Mouse (Mus musculus): Measurements from ENCODE around the gene Dpf2.

Gene Dpf2

DNA sequence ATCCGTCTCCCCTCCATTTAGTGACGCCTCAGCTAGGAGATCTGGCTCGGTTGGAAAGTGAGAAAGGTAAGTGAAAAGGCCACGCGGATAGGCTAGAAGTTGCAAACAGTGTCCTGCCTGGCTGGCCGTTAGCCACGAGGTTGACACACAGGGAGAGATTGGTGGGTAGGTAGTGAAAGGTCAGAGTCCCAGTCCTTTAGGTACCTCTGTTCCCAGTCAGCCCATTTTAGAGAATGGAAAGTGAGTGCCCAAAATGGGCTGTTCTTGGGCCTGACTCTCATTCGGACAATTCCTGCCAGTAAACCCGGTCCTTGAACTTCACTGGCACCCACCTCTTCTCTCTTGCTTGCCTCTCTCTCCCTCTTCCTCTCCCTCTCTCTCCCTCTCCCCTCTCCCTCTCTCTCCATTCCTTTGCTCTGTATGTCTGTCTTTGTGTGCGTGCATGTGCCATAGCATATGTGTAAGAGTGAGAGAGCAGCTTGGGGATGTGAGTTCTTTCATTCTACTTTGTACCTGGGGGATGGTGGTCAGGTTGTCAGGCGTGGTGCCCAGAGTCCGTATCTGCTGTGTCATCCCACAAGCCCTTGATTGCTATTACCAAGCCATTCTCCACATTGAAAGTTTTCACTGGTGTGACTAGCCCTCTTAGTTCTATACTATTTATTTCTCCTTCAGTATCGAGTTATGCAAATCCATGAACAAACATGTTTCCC is at the start of gene Dpf2:
TSS of gene Dpf2 (minus strand) at position 4 of the 713 bp plus-strand sequence.
- no peak for DNase-seq (ENCODE audit: low read depth, low spot score)

DNA sequence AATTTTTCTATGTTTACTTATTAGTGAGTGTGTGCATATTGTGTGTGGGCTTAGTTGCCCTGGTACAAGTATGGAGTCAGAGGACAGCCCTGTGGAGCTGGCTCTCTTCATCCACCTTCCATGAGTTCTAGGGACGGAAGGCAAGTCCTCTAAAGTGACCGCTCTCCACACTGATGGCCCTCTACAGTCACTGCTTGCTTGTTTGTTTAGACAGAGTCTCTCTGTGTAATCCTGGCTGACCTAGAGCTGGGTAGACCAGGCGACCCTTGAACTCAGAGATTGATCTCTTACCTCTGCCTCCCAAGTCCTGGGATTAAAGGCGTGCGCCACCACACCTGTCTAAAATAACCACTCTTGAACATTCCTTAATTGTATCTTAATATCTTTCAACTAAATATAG is 44.6 kb upstream of the Dpf2 start:
- DNase-seq (ENCODE audit: low read depth, low spot score), result no peak

DNA sequence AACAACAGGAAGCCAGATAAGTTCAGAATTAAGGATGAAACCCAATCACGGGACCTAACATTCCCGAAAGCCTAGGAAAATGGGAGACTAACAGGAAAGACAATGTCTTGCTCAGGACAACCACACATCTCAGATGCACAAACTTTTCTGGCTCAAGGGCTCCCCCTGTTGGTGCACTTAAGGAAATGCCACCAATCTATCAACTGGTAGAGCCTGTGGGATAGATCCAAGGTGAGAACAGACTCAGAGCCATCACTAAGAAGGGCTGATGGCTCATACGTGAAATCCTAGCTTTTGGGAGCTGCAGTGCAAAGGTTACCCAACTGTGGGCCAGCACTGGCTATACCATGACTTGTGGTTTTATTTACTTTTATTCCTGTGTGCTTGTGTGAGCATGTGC is 43.9 kb upstream of the Dpf2 start:
- DNase-seq (ENCODE audit: low read depth, low spot score), result no peak

DNA sequence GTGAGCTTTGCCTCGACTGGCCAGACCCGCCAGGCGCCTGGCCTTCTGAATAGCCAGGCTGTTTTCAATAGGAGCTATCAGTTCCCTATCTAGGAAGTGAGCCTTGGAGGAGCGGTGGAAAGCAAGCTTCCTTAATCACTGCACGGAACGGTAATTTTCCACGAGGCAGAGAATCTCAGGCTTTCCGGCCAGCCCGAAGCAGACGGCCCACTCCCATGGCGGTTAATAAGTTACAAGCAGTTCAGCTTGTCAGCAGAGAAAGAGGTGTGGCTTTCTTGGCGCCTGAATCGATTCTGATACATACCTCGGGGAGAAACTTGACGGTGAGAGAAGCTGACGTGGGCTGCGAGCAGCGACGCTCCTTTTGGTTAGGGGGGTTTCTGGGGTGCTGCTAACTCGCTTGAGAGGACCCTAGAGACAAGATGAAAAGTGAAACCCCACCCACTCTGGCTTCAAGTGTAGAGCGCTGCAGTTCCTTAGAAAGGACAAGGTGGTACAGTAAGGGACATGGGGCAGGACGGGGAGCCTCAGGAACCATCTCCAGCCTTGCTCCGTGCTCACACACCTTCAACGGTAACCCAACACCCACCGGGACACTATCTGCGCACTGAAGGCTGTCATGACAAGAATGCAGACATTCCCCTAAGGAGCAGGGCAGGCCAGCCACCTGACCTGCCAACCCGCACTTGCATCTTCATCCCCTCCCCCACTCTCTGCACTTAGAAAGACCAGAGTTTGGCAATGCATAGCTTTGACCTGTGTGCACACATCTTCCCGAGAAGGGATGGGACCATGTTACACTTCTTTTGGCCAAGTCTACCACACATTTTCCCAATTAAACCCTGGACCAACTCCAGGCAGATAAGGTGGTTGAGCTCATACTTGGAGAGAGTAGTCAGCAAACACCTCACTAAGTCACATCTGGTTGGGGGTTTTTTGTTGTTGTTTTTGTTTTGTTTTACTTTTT is 43.2 kb upstream of the Dpf2 start:
- no peak for DNase-seq (ENCODE audit: low read depth, low spot score)

DNA sequence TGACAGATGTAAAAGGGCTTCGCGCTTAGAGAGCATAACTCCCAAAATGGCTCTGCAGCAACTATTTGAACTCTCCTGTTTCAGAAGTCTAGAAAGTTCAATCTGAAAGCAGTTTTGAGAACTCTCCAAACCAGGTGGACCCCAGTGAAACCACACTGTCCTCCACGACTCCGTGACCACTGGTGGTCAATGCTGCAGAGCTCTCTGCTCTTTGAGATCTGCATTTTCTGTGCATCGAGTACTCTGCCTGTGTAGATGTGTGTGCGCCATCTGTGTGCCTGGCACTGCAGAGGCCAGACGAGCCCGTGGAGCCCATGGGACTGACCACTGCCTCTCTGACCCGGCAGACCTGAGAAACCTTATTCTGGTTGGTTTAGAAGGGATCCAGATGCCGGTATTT is 42.1 kb upstream of the Dpf2 start:
- no peak for DNase-seq (ENCODE audit: low read depth, low spot score)

DNA sequence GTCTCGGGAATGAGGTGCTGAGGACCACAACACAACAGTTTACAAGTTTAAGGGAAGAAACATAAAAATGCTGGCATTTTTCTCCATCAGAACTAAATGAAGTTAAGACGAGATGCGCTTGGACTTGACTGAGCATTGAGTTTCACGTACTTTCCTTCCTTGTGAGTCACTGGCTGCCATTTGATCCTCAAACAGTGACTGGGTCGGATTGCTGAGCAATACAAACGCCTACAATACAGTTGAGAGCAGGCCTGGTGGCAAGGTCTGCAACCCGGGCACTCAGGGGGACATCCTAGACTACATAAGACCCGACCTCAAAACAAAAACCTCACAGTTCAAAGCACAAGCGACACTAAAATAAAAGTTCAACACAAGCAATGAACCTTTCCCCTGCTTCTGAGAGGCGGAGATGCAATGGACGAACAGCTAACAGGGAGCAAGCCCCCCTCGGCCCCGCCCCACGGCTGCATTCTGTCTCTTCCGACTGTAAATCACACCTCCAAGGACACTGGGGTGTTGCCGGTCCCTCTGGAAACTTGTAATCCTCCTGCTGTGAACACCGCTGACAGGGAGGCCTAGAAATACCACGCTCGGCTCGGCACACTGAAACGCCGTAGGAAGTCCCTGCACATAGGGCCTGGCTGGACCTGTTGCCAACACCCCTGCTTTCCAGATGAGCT is 41.4 kb upstream of the Dpf2 start:
- DNase-seq (ENCODE audit: low read depth, low spot score), result no peak

DNA sequence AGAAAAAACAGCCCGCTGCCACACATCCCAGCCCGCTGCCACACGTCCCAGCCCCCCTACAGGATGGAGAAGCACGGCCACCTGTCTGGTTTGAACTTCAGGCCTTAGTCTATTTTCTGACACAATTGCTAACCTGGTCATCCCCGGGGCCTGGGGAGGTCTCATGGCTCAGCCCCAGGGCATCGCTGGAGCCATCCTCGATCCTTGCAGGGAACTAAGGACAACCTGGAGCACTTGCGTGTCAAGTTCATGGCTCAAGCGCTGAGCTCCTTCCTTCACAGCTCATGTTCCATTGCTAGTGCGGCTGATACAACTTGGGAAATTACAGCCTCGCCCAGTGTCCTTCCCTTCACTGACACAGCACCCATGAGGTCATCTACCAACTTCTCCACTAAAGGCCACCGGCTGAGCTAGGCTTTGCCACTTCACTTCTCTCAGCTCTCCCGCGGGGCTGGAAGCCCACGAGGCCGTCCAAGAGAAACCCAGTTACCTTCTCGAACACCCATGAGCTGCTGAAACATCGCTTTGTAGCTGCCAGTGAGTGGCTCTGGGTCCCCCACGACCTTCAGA is 40.5 kb upstream of the Dpf2 start:
- DNase-seq (ENCODE audit: low read depth, low spot score), result no peak

DNA sequence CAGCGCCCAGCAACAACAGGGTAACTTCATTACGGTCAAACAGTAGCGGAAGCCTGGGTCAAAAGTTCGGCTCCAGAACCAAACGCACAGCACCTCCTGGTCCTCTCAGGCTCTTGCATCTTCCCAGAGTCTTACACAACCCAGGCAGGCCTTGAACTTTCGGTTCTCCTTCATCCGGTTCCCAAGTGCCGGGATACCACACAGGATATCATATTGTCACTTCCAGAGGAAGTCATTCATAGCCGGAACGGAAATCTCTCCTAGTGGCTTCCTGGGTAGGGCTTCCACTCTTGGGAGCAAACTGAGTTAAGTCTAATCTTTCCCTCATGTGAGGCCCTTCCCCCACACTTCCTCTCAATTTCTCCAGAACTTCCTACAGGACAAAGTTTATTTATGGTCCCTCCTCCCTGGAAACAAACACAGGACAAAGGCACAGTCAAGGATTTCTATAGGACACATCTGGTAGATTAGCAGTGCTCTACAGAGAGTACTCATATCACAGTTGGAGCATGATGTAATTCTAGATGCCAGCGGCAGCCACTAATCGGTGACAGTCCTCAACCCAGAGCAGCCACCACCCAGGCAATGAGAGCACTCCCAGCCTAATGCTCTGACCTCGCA is 39.4 kb upstream of the Dpf2 start:
- no peak for DNase-seq (ENCODE audit: low read depth, low spot score)

DNA sequence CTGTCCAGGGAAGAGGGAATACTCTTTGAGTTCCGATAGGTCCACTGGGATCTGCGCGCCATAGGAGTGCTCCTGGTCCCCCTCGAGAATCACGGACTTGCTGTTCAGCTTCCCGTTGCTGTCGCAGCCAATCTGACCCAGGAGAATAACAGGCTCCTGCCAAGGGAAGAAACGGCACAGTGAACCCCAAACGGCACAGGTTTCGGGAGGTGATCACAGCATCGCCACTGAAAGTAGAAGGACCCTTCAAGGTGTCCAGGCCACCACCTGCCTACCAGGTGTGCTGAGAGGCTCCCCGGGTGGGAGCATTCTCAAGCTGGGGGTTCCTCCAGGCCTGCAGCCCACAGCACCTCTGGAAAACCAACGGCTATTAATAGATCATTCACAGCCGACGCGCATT is 38.8 kb upstream of the Dpf2 start:
- no peak for DNase-seq (ENCODE audit: low read depth, low spot score)

DNA sequence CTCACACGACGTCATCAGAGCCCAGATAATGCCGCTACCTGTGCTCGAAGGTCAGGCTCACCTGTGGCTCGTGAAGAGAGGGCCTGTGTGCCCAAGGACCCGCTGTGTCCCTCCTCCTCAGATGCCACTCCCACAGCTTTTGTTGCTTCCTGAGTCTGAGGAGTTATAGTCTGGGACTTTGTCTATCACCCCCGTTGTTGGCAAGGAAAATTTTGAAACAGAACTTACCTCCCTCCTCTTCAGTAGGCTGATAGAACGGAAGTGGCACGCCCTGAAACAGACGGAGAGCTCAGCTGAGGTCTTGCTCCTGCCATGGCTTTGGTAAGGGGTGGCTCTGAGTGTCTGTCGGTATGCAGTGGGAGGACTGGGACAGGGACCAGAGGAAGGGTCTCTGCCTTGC is 37.4 kb upstream of the Dpf2 start:
- no peak for DNase-seq (ENCODE audit: low read depth, low spot score)

DNA sequence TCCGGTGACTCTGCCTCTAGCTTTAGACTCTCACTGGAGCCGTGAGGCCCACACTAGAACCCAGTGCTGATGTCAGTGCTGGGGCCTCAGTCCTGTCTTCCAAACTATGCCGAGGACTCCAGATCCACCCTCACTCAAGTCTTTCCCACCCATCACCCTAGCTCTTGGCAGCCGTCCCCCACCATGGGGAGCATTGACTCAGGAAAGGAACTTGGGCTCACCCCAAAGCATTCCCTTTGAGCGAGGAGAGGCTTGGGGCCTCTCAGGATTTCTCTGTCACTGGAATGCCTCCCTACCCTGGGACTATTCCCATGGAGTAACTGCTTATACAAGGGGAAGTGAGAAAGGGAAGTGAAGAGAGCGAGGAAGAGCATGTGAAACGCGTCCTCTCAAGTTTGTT is 33.1 kb upstream of the Dpf2 start:
- no peak for DNase-seq (ENCODE audit: low read depth, low spot score)

DNA sequence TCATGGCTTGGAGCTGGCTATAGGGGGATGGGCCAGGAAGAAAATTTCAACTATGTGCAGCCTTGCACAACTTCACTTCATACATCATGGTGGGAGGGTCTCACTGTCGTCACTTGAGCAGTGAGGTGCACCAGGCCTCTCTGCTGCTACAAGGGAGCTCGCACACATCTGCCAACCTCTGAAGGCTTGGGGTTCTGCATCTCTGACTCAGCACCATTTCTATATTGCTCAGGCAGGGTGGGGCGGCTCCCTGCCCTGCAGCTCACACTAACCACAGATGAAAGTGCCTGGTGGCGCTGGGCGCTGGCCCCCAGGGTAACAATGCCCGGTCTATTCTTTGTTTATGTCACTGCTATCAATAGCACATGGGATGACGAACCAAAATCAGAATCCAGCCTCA is 32.2 kb upstream of the Dpf2 start:
- DNase-seq (ENCODE audit: low read depth, low spot score), result no peak

DNA sequence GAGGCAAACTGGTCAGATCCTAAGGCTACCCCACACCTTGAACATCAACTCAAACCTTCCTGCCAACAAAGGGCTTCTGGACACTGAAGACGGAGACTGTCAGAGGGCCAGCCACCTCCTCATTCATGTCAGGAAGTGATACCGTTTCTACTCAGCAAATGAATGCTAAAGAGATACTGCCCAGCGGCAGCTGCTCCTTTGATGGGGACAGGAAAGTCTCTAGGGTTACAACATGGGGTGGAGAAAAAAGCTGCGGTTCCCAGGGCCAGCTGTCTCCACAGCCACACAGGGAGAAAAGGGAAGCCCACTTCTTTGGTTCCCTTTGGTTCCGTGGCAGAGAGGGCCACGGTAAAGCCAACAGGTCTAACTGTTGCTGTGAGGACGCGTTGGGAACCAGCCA is 31.3 kb upstream of the Dpf2 start:
- DNase-seq (ENCODE audit: low read depth, low spot score), result no peak

DNA sequence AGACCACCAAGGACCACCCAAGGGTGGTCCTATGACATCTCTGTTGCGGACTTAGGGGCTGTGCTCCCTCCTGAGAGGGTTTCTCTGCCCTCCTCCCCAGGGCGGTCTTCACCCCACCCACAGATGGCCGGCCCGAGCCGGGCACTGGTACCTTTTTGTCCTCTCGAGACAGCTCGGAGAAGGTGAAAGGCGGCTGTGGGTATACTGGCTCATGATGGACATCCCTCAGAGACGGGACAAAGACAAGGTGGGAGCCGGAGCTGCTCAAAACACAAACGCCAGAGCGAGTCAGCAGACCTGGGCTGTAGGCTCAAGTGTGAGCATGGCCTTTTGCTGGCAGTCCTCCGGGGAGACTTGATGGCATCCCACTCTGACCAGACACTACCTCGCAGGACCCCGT is 30.6 kb upstream of the Dpf2 start:
- DNase-seq (ENCODE audit: low read depth, low spot score), result no peak

DNA sequence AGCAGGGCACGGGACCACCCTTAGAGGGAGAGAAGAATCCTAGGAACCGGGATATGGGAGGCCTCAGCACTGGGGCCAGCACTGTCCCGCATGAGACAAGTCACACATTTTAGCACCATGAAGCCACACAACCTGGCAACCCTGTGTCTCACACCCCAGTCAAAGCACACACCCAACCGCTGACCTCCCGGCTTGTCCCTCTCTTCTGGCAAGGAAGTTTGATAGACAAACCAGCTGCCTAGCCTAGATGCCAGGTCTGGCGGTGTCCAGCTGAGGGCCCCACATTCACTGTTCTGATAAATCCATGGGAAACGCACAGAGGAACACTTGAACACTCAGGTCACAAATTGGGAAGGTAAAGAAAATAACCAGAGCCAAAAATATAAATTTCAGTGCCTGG is 29.8 kb upstream of the Dpf2 start:
- no peak for DNase-seq (ENCODE audit: low read depth, low spot score)

DNA sequence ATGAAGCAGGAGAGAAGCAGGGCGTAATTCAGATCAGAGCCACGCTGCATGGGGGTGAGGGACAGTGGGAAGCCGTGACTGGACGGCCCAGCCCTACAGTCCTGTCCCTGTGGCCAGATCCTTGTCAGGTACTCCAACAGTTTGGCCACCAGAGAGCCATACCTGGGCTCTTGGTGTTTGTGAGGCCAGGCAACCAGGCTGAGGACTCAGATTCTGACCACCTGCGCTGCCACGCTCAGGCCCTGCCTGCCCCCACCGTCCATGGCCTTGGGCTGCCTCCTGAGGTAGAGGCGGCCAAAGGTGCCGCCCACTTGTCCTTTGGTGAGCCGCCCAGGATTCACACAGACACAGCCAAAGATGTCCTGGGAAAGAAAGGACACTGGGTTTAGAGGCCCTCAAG is 27.8 kb upstream of the Dpf2 start:
- no peak for DNase-seq (ENCODE audit: low read depth, low spot score)

DNA sequence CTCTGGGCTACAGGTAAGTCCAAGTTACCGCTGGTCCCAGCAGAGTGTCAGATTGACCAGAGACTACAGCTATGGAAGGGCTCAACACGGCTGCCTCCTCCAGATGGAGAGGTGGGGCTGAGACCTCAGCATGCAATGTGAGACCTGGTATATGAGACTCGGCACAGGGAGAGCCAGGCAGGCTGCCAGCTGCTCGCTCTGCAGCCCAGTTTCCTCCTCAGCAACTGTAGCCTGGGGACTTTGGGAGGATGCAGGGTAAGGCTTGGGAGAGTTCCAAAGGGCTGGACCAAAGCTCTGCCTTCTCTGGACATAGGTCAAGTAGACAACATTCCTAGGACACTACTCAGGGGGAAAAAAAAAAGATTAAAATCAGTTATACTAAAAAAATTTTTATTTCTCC is 27.4 kb upstream of the Dpf2 start:
- DNase-seq (ENCODE audit: low read depth, low spot score), result no peak

DNA sequence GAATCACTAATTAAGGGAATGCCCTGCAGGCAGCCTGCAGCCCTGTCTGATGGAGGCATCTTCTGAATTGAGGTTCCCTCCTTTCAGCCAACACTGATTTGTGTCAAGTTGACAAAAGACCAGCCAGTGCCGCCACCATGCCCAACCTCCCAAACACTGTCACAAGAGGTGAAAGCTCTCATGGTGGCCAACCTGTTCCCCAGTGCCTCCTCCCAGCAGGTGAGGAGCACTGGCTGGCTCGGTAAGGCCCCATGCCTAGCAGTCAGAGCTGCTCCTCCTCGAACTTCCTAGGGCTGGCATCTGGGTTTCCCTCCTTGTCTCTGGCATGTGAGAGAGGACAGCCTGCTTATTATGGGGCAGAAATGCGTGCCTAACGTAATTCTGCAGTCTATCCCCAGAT is 26.9 kb upstream of the Dpf2 start:
- DNase-seq (ENCODE audit: low read depth, low spot score), result no peak

DNA sequence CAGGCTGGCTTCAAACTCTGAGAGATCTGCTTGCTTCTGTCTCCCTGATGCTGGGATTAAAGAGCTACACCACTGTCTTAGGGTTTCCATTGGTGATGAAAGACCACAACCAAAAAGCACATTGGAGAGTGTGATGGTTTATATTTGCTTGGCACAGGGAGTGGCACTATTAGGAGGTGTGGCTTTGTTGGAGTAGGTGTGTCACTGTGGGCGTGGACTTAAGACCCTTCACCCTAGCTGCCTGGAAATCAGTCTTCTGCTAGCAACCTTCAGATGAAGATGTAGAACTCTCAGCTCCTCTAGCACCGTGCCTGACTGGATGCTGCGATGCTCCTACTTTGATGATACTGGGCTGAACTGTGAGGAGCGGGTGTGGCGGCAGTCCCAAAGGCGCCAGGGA is 25.7 kb upstream of the Dpf2 start:
- DNase-seq (ENCODE audit: low read depth, low spot score), result no peak

DNA sequence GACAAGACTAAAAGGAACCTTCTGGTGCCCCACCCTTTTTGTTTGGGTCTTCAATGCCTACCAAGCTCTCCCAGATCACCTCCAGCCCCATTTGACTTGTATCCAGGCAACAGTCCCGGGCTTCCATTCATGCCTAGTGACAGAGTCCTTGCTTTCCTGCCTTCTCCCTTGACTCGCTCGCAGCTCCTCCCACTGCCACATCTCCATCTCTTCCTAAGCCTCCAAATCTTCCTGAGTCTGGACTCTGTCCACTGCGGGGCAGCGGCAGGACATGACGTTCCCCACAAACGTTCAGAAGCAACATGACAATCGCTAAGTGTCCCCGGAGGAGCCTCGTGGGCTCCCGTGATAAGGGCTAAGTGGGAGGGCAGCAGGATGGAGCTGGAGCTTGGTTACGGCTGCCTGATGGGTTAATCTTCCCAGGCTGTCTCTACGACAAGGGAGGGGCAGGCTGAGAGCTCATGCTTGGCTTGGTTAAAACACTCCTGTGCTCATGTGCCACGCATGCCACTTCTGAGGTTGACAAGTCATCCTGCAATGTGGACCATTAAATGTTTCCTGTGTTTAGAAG is 25.1 kb upstream of the Dpf2 start:
- DNase-seq (ENCODE audit: low read depth, low spot score), result no peak

DNA sequence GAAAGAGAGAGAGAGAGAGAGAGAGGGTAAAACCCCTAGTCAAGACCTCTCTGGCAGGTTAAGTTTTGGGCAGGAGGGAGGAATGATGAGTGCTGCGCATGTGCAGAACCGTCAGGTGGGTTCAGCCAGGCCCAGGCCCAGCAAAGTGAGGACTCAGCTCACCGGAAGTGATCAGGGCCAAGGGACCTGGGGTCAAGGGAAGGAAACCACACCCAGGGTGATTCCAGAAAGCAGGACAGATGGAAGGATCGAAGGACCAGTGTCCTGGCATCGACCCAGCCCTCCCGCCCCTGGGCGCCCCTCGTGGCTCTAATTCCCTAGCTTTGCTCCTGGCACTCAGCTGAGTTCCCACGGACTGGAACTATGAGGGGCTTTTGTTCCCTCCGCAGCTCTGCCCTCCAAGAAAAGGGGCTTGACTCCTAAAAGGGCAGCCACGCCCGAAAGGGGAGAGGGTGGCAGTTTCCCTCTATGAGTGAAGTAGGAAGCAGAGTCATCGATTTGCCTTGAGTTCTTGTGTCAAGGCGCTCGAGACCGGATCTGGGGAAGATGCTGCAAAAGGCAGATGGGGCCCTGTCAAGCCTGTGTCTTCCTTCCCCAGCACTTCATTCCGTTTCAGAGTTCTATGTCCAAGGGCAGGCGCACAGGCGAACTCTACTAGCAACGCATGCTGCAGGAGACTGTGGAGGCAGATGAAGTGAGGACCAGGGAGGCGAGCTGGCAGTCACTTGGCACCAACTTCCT is 24.5 kb upstream of the Dpf2 start:
- no peak for DNase-seq (ENCODE audit: low read depth, low spot score)

All from brain, embryonic 18.5 days (tissue).